Mouse (Mus musculus) testis, adult 2 months (tissue): Measurements from ENCODE around the gene Klhl31.

Source experiments
- CTCF ChIP-seq: fragments of 200-500 bp; IDR thresholded peaks from 2 replicates; pipeline ENCODE4 v1.5.1; 2012; ENCODE audit warnings: low read depth, mild to moderate bottlenecking, inconsistent platforms, low read length, moderate library complexity; ENCODE audit not compliant: control insufficient read depth, insufficient read depth, insufficient replicate concordance
- POLR2A ChIP-seq: fragments of 200-500 bp; IDR thresholded peaks from 2 replicates; pipeline ENCODE4 v1.6.1; 2012; ENCODE audit warnings: low read depth, mild to moderate bottlenecking, inconsistent platforms, low read length, moderate library complexity; ENCODE audit not compliant: control insufficient read depth

GRCm38 (mm10) chr9:77704108-77704507, 67.8 kb downstream of the Klhl31 start:
- TF ChIP-seq CTCF (no peak), POLR2A (no peak)
